Comparison of ENCODE assay signal across 15 mouse cellular contexts in the genomic region with DNA sequence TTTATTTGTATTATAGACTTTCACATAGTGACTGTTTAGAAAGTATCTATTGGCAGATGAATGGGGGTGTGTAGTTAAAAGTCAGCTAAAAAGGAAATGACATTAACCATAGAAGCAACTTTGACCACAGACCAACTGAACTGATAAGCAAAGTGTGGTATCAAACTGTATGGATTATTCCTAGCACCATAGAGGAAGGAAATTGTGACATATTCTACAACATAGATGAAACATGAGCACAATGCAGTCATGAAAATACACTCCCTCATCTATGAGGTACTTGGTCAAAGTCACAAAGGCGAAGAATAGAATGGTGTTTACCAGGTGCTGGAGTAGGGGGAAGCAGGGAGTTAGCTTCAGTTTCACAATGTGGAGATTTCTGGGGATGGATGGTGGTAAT.
"Had no signal": no experiment of that assay in that cellular context is flagged by ENCODE, and none has a peak within 500 bp of the region (broad histone marks: within the 10 kb centered on the region; RNA-seq: fewer than 3 reads in every experiment).

No protein-coding gene starts in this region.

- DNase-seq: kidney, adult 2 months; kidney, postnatal 10 days; kidney, postnatal 36 days; layer of hippocampus, postnatal 36 days; left cerebral cortex, postnatal 4 days; lung, adult 18-20 months; lung, postnatal 10 days; lung, postnatal 36 days; retina, postnatal 1 day; thymus, adult 18-20 months; thymus, postnatal 4 days had no signal

- ATAC-seq: intestine, postnatal 0 days; liver, embryonic 12.5 days; midbrain, embryonic 13.5 days; midbrain, embryonic 16.5 days had no signal
